Mouse (Mus musculus): ENCODE results near the gene Prss32.

DNA sequence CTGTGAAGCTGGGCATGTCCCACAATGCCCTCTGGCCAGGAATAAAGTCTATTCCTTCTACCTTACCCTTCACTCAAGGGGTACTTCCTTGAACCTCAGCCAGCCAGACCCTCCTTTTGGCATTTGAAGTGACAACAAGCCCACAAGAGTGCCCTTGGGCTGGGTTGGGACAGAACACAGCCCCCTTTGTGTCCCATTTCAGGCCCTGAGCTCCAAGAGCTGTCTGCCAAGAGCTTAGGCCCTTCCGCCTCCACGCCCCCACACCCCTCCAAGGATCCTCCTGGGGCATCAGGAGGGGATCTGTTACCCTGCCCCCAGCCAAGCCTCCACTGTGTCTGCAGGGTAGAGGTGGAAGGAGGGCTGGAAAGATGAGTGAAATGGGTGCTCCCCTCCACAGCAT lies 33.5 kb downstream of the Prss32 start:
- TF ChIP-seq CTCF (IDR thresholded peaks at IDR 0.05; ENCODE audit: extremely low read depth, insufficient read length, insufficient replicate concordance, low read depth, low read length) = no peak
- TF ChIP-seq POLR2A (IDR thresholded peaks at IDR 0.05; ENCODE audit: low read depth, low read length) = no peak
